Mouse (Mus musculus) ES-E14 (cell line): ENCODE measurements at regions not wholly inside any gene's neighbourhood (a gene's known extent, or its start where the extent isn't known, plus 50 kb on each side); places are given as distances from the start of the nearest gene placed in this dataset.

Experiments
- DNase-seq: peaks from one replicate; pipeline ENCODE4 v3.0.0-alpha.2; 2013; ENCODE audit warnings: low read depth, low spot score
- H3K27ac ChIP-seq: 2 replicates; pipeline ENCODE4 v1.5.1; 2012; ENCODE audit warnings: low read depth, mild to moderate bottlenecking, low read length, moderate library complexity, mixed read lengths; ENCODE audit not compliant: poor library complexity, insufficient read depth, severe bottlenecking
- H3K36me3 ChIP-seq: 2 replicates; pipeline ENCODE4 v1.6.1; 2012; ENCODE audit warnings: mild to moderate bottlenecking, low read length, moderate library complexity, mixed read lengths; ENCODE audit not compliant: control insufficient read depth, poor library complexity, insufficient read depth, severe bottlenecking
- H3K4me1 ChIP-seq, 2 experiments: fragments of 150-350 bp in 1 of 2; sonication (generic) in 1 of 2; 2 replicates each; pipeline ENCODE4 v1.6.1; 2012; ENCODE audit warnings: low read length in 2 of 2, mild to moderate bottlenecking in 1 of 2, mixed read lengths in 1 of 2; ENCODE audit not compliant: control insufficient read depth in 2 of 2, insufficient read depth in 2 of 2, poor library complexity in 1 of 2
- H3K4me3 ChIP-seq, 2 experiments: fragments of 150-350 bp in 1 of 2; sonication (generic) in 1 of 2; 2 replicates each; pipeline ENCODE4 v1.5.1; 2012; ENCODE audit warnings: low read length in 2 of 2, low read depth in 1 of 2, mild to moderate bottlenecking in 1 of 2, mixed read lengths in 1 of 2; ENCODE audit not compliant: insufficient read depth in 1 of 2, poor library complexity in 1 of 2, severe bottlenecking in 1 of 2
- H3K9ac ChIP-seq: 2 replicates; pipeline ENCODE4 v1.6.1; 2012; ENCODE audit warnings: low read depth, mild to moderate bottlenecking, low read length, mixed read lengths; ENCODE audit not compliant: poor library complexity, insufficient read depth, severe bottlenecking
- H3K9me3 ChIP-seq: fragments of 150-350 bp; sonication (generic); 2 replicates; pipeline ENCODE4 v1.6.1; 2012; ENCODE audit warnings: low read depth, mild to moderate bottlenecking, low read length; ENCODE audit not compliant: control insufficient read depth, insufficient read depth
- CHD2 ChIP-seq: IDR thresholded peaks from 2 replicates; pipeline ENCODE4 v1.6.1; 2014; ENCODE audit warnings: mild to moderate bottlenecking, low read depth, low read length, inconsistent platforms
- HCFC1 ChIP-seq: IDR thresholded peaks from 2 replicates; pipeline ENCODE4 v1.6.1; 2012; ENCODE audit warnings: low read length, inconsistent platforms, borderline replicate concordance; ENCODE audit not compliant: insufficient read depth
- MAFK ChIP-seq: IDR thresholded peaks from 2 replicates; pipeline ENCODE4 v1.6.1; 2014; ENCODE audit warnings: mild to moderate bottlenecking, low read depth, low read length, inconsistent platforms; ENCODE audit not compliant: insufficient read depth
- ZC3H11A ChIP-seq: IDR thresholded peaks from 2 replicates; pipeline ENCODE4 v1.6.1; 2012; ENCODE audit warnings: low read depth, mild to moderate bottlenecking, inconsistent platforms, low read length, borderline replicate concordance
- ZNF384 ChIP-seq: IDR thresholded peaks from 2 replicates; pipeline ENCODE4 v1.6.1; 2012; ENCODE audit warnings: low read depth, low read length, inconsistent platforms
- in situ Hi-C, 2 experiments: fragments of 600-800 bp; cut with MboI; formaldehyde crosslinking; loops; one replicate each; pipeline ENCODE4 v1.15.1; 2025; ENCODE audit warnings: low sequenced_read_pairs in 2 of 2, inconsistent platforms in 1 of 2; ENCODE audit not compliant: unreplicated experiment in 2 of 2

DNA sequence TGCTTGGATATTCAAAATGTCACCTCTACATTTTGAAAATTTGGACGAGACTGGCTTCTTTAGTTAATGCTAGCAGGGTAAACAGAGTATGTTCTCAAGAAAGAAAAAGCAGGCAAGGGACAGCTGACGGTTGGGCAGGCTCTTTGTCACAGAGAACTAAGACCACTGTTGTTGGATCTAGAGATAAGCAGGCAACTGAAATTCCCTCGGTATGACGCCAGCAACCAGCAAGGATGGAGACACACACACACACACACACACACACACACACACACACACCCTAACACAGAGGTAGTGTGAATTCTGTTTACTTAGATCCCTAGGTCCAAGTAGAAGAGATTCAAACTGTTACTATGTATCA is 68.7 kb downstream of the Tex35 start:
- H3K4me3 ChIP-seq = no peak overlapping the region
- no peak overlapping the region for H3K9ac ChIP-seq
- no peaks in the 10 kb centered on the region for H3K9me3 ChIP-seq
- no peak for DNase-seq
- H3K36me3 ChIP-seq = no peaks in the 10 kb centered on the region
- in situ Hi-C loops = no loop called here
- H3K27ac ChIP-seq = no peak overlapping the region
- no peak for TF ChIP-seq HCFC1
- TF ChIP-seq ZNF384 = no peak
- no peak for TF ChIP-seq ZC3H11A
- no peak for TF ChIP-seq MAFK
- TF ChIP-seq CHD2 = no peak
- peaks cover 0 to 6% of the 10 kb centered on the region in 2 experiments; a peak in 1 of 4 replicates for H3K4me1 ChIP-seq

DNA sequence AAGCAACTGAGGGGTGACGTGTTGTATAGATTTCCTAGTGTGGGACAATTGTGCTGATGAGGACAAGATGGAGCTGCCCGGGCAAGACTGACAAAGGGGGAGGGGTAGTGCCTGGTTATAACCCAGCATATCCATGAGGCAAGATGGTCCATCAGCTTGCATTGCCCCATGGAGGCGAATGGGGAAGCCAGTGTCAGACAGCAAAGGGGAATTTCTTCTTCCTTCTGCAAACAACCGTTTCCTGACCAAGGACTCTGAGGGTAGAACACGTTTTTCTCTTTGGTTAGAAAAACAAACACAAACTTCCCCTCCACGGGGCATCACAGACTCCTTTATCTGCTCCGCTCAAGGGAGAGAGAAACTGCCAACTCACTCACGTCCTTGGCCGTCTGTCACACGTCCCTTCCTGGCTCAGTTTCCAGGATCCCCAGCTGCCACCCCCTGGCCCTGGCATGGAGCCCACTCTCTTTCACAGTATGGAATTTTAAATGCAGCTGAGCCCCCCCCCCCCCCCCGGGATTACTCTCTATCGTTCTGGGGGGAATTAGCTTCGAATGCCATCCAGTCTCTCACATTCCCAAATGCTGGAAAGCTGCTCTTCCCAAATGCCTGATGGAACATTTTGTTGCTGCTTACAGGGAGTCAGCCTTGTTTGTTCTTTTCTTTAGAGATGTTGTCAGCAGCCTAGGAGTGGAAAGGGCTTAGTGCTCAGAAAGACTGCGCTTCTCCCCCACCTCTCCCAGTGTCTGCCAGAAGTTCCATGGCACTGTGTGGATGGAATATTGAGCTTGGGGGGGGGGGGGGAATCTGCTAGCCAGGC is 69.3 kb downstream of the Tex35 start:
- TF ChIP-seq CHD2 (no peak), MAFK (no peak), HCFC1 (no peak), ZC3H11A (no peak)
- no peak for DNase-seq
- in situ Hi-C loops = no loop called here
- H3K4me3 ChIP-seq = no peak overlapping the region
- no peaks in the 10 kb centered on the region for H3K36me3 ChIP-seq
- no peak overlapping the region for H3K27ac ChIP-seq
- no peak overlapping the region for H3K9ac ChIP-seq
- H3K4me1 ChIP-seq = peaks cover 0 to 6% of the 10 kb centered on the region in 2 experiments; a peak in 1 of 4 replicates
- no peaks in the 10 kb centered on the region for H3K9me3 ChIP-seq

DNA sequence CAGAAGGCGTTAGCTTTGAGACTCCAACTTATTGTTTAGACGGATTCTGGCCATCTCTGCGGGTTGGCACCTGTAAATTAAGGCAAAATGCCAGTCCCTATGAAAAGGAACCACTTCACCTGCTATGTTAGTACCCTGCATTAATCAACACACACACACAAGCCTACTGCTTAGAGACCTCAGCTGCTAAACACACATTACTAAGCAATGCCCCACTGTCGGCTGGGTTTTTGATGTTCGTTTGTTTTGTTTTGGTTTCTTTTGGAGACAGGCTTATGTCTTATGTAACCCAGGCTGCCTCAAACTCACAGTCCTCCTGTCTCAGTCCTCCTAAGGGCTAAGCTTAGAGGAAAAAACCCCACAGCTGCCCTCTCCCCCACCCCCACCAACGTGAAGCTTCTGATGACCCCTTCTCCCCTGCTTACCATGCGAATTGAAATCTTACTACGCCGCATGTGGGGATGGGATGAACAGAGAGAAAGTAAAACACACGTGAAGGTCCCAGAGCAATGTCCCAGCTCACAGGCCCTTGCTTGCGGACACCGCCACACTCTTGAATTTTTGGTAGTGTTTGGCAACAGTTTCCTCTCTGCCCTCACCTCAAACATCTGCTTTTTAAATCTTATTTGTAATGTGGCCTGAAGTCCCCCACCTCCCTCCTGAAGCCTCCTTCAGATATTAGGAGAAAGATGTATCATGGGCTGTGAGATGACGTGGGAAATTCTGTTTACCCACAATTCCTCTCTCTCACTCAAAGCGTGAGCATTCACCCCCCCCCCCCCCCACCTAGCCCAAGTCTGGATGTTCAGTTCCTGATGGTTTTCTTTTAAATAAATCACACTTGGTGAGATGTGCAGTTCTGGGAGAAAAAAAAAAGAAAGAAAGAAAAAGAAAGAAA is 70.1 kb downstream of the Tex35 start:
- in situ Hi-C loops = no loop called here
- no peaks in the 10 kb centered on the region for H3K9me3 ChIP-seq
- TF ChIP-seq HCFC1 (no peak), ZNF384 (no peak), CHD2 (no peak)
- H3K9ac ChIP-seq = no peak overlapping the region
- H3K36me3 ChIP-seq = no peaks in the 10 kb centered on the region
- DNase-seq = no peak
- no peak overlapping the region for H3K4me3 ChIP-seq
- H3K4me1 ChIP-seq = peaks cover 0 to 6% of the 10 kb centered on the region in 2 experiments; a peak in 1 of 4 replicates
- H3K27ac ChIP-seq = no peak overlapping the region

DNA sequence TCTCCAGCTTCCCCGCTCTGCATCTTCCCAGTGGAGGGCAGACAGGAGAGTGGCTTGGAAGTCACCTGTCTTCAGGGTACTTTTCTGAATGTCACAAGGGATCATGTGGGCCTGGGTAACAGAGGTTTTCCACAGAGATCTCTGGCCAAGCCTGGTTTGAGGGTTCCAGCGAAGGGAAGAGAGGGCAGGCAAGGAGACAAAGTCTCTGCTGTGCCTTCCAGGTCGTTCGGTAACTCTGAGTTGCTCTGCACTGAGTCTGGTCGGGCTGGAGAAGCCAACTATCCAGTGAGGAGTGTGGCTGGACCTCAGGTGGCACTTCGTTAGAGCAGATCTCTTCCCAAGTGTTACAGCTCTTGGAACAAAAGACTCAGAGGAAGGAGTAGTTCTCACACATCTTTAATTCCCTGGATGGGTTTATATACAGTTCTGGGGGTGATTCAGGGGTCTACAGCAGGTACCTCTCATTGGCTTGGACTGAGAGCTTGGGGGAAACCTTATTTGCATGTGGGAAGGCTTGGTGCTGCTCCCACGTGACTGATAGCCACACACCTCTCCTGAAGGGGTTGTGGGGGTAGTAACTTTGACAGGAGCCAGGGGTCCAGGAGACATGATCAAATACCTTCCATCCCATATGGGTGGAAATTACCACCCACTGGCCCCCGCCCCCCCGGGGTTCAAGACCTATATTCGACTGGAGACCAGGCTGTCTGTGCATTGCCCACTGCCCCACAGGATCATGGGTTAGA is 71.1 kb downstream of the Tex35 start:
- Histone ChIP-seq H3K9ac (no peak overlapping the region), H3K9me3 (no peaks in the 10 kb centered on the region), H3K27ac (no peak overlapping the region), H3K36me3 (no peaks in the 10 kb centered on the region), H3K4me3 (no peak overlapping the region), H3K4me1 (peaks cover 0 to 6% of the 10 kb centered on the region in 2 experiments; a peak in 1 of 4 replicates)
- in situ Hi-C loops = no loop called here
- TF ChIP-seq ZNF384 = no peak
- DNase-seq = no peak
